Mouse (Mus musculus): Measurements from ENCODE around the gene Kidins220. TPM values are rescaled to one million over a fixed set of nuclear protein-coding genes. Genes with fewer than 3 reads are reported as not detected.

Gene Kidins220
- polyA plus RNA-seq, 1 experiment, result 44.5 TPM

- Histone ChIP-seq H3K9me3 (replicated peaks; ENCODE audit: control insufficient read depth, insufficient read depth, low read length, poor library complexity, severe bottlenecking) (no peaks in the 10 kb centered on the region), H3K4me1 (ENCODE audit: control insufficient read depth, insufficient read depth, low read length) (no peaks in the 10 kb centered on the region), H3K27ac (ENCODE audit: insufficient read depth, low read length) (no peak overlapping the region), H3K27me3 (ENCODE audit: control insufficient read depth, insufficient read depth, low read length, poor library complexity, severe bottlenecking) (no peaks in the 10 kb centered on the region), H3K9ac (ENCODE audit: low read depth, poor library complexity, severe bottlenecking) (no peak overlapping the region), H3K4me3 (ENCODE audit: low read depth, low read length) (no peak overlapping the region), H3K36me3 (ENCODE audit: control insufficient read depth, insufficient read depth, low read length, poor library complexity, severe bottlenecking) (no peaks in the 10 kb centered on the region)
- TF ChIP-seq POLR2A (IDR thresholded peaks at IDR 0.05; ENCODE audit: insufficient read depth, low read length) (no peak), EP300 (IDR thresholded peaks at IDR 0.05; ENCODE audit: insufficient read depth, low read depth, low read length) (no peak), CTCF (IDR thresholded peaks at IDR 0.05; ENCODE audit: low read depth, low read length) (no peak)
Observed at GRCm38 (mm10) chr12:25037222-25037621, 62.5 kb downstream of the Kidins220 start.

GRCm38 (mm10) chr12:25037681-25038472 is 63.2 kb downstream of the Kidins220 start:
- Histone ChIP-seq H3K4me3 (ENCODE audit: low read depth, low read length) (no peak overlapping the region), H3K9ac (ENCODE audit: low read depth, poor library complexity, severe bottlenecking) (no peak overlapping the region), H3K4me1 (ENCODE audit: control insufficient read depth, insufficient read depth, low read length) (no peaks in the 10 kb centered on the region), H3K27ac (ENCODE audit: insufficient read depth, low read length) (no peak overlapping the region), H3K36me3 (ENCODE audit: control insufficient read depth, insufficient read depth, low read length, poor library complexity, severe bottlenecking) (no peaks in the 10 kb centered on the region), H3K27me3 (ENCODE audit: control insufficient read depth, insufficient read depth, low read length, poor library complexity, severe bottlenecking) (no peaks in the 10 kb centered on the region), H3K9me3 (replicated peaks; ENCODE audit: control insufficient read depth, insufficient read depth, low read length, poor library complexity, severe bottlenecking) (no peaks in the 10 kb centered on the region)
- TF ChIP-seq POLR2A (IDR thresholded peaks at IDR 0.05; ENCODE audit: insufficient read depth, low read length), result no peak
- no peak for TF ChIP-seq EP300 (IDR thresholded peaks at IDR 0.05; ENCODE audit: insufficient read depth, low read depth, low read length)
- no peak for TF ChIP-seq CTCF (IDR thresholded peaks at IDR 0.05; ENCODE audit: low read depth, low read length)

- TF ChIP-seq EP300 (IDR thresholded peaks at IDR 0.05; ENCODE audit: insufficient read depth, low read depth, low read length) (no peak), POLR2A (IDR thresholded peaks at IDR 0.05; ENCODE audit: insufficient read depth, low read length) (no peak), CTCF (IDR thresholded peaks at IDR 0.05; ENCODE audit: low read depth, low read length) (no peak)
- no peaks in the 10 kb centered on the region for H3K36me3 ChIP-seq (ENCODE audit: control insufficient read depth, insufficient read depth, low read length, poor library complexity, severe bottlenecking)
- no peak overlapping the region for H3K4me3 ChIP-seq (ENCODE audit: low read depth, low read length)
Observed at GRCm38 (mm10) chr12:25044056-25044455, 69.3 kb downstream of the Kidins220 start.

GRCm38 (mm10) chr12:25044579-25044978 is 69.9 kb downstream of the Kidins220 start:
- Histone ChIP-seq H3K9ac (ENCODE audit: low read depth, poor library complexity, severe bottlenecking) (no peak overlapping the region), H3K27ac (ENCODE audit: insufficient read depth, low read length) (no peak overlapping the region), H3K9me3 (replicated peaks; ENCODE audit: control insufficient read depth, insufficient read depth, low read length, poor library complexity, severe bottlenecking) (no peaks in the 10 kb centered on the region), H3K4me1 (ENCODE audit: control insufficient read depth, insufficient read depth, low read length) (no peaks in the 10 kb centered on the region), H3K27me3 (ENCODE audit: control insufficient read depth, insufficient read depth, low read length, poor library complexity, severe bottlenecking) (no peaks in the 10 kb centered on the region), H3K36me3 (ENCODE audit: control insufficient read depth, insufficient read depth, low read length, poor library complexity, severe bottlenecking) (no peaks in the 10 kb centered on the region), H3K4me3 (ENCODE audit: low read depth, low read length) (no peak overlapping the region)
- TF ChIP-seq EP300 (IDR thresholded peaks at IDR 0.05; ENCODE audit: insufficient read depth, low read depth, low read length) (no peak), CTCF (IDR thresholded peaks at IDR 0.05; ENCODE audit: low read depth, low read length) (no peak), POLR2A (IDR thresholded peaks at IDR 0.05; ENCODE audit: insufficient read depth, low read length) (no peak)

More at GRCm38 (mm10) chr12:25044056-25044455, 69.3 kb downstream of the Kidins220 start:
- Histone ChIP-seq H3K9me3 (replicated peaks; ENCODE audit: control insufficient read depth, insufficient read depth, low read length, poor library complexity, severe bottlenecking) (no peaks in the 10 kb centered on the region), H3K4me1 (ENCODE audit: control insufficient read depth, insufficient read depth, low read length) (no peaks in the 10 kb centered on the region), H3K27ac (ENCODE audit: insufficient read depth, low read length) (no peak overlapping the region), H3K27me3 (ENCODE audit: control insufficient read depth, insufficient read depth, low read length, poor library complexity, severe bottlenecking) (no peaks in the 10 kb centered on the region), H3K9ac (ENCODE audit: low read depth, poor library complexity, severe bottlenecking) (no peak overlapping the region)

GRCm38 (mm10) chr12:25049253-25049652 is 74.5 kb downstream of the Kidins220 start:
- TF ChIP-seq CTCF (IDR thresholded peaks at IDR 0.05; ENCODE audit: low read depth, low read length) (no peak), POLR2A (IDR thresholded peaks at IDR 0.05; ENCODE audit: insufficient read depth, low read length) (no peak), EP300 (IDR thresholded peaks at IDR 0.05; ENCODE audit: insufficient read depth, low read depth, low read length) (no peak)
- no peaks in the 10 kb centered on the region for H3K36me3 ChIP-seq (ENCODE audit: control insufficient read depth, insufficient read depth, low read length, poor library complexity, severe bottlenecking)
- H3K9me3 ChIP-seq (replicated peaks; ENCODE audit: control insufficient read depth, insufficient read depth, low read length, poor library complexity, severe bottlenecking), result no peaks in the 10 kb centered on the region; the same call in 1 of the 2 replicates
- H3K4me3 ChIP-seq (ENCODE audit: low read depth, low read length), result no peak overlapping the region
- no peak overlapping the region for H3K9ac ChIP-seq (ENCODE audit: low read depth, poor library complexity, severe bottlenecking)
- H3K4me1 ChIP-seq (ENCODE audit: control insufficient read depth, insufficient read depth, low read length), result peaks cover 2% of the 10 kb centered on the region
- H3K27me3 ChIP-seq (ENCODE audit: control insufficient read depth, insufficient read depth, low read length, poor library complexity, severe bottlenecking), result no peaks in the 10 kb centered on the region
- no peak overlapping the region for H3K27ac ChIP-seq (ENCODE audit: insufficient read depth, low read length)

- H3K9ac ChIP-seq (ENCODE audit: low read depth, poor library complexity, severe bottlenecking), result no peak overlapping the region
- no peaks in the 10 kb centered on the region for H3K27me3 ChIP-seq (ENCODE audit: control insufficient read depth, insufficient read depth, low read length, poor library complexity, severe bottlenecking)
- peak overlapping the region; percentile 39 for H3K27ac ChIP-seq (ENCODE audit: insufficient read depth, low read length)
- no peak overlapping the region for H3K4me3 ChIP-seq (ENCODE audit: low read depth, low read length)
- peaks cover 5% of the 10 kb centered on the region for H3K4me1 ChIP-seq (ENCODE audit: control insufficient read depth, insufficient read depth, low read length)
- H3K36me3 ChIP-seq (ENCODE audit: control insufficient read depth, insufficient read depth, low read length, poor library complexity, severe bottlenecking), result no peaks in the 10 kb centered on the region
- TF ChIP-seq POLR2A (IDR thresholded peaks at IDR 0.05; ENCODE audit: insufficient read depth, low read length) (no peak), CTCF (IDR thresholded peaks at IDR 0.05; ENCODE audit: low read depth, low read length) (no peak), EP300 (IDR thresholded peaks at IDR 0.05; ENCODE audit: insufficient read depth, low read depth, low read length) (no peak)
- no peaks in the 10 kb centered on the region; the same call in 1 of the 2 replicates for H3K9me3 ChIP-seq (replicated peaks; ENCODE audit: control insufficient read depth, insufficient read depth, low read length, poor library complexity, severe bottlenecking)
Observed at GRCm38 (mm10) chr12:25054511-25054910, 79.8 kb downstream of the Kidins220 start.

Measured in ES-Bruce4 (cell line).